In the genomic region with DNA sequence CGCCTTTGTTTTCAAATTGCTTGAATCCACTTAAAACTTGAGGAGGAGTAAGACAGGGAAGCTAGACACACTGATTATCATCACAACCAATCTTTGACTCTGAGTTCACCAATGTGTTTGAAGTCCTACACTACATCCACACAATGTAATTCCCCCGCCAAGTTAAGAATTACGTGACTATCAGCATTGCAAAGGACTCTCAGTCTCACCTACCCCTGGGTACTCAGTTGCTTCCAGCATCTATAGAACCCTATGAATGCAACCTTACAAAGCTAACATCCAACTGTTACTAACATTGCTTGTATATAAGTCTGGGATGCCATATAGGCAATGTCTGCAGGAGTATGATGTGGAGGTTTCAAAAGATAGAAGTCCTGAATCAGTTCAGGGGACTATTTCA, we compare ENCODE assay signal across 11 mouse cellular contexts.
"Had no signal": no experiment of that assay in that cellular context is flagged by ENCODE, and none has a peak within 500 bp of the region (broad histone marks: within the 10 kb centered on the region; RNA-seq: fewer than 3 reads in every experiment).

No protein-coding gene starts in this region.

- H3K4me1 ChIP-seq: heart, embryonic 15.5 days; hindbrain, embryonic 13.5 days; liver, embryonic 12.5 days had no signal

- H3K36me3 ChIP-seq: heart, embryonic 13.5 days; heart, embryonic 15.5 days; hindbrain, embryonic 13.5 days; hindbrain, embryonic 15.5 days; kidney, embryonic 15.5 days; limb, embryonic 13.5 days; limb, embryonic 15.5 days; liver, embryonic 12.5 days had no signal

- H3K27ac ChIP-seq: heart, embryonic 13.5 days; heart, embryonic 15.5 days; hindbrain, embryonic 13.5 days; hindbrain, embryonic 15.5 days; hindbrain, postnatal 0 days; kidney, embryonic 15.5 days; kidney, postnatal 0 days; limb, embryonic 13.5 days; limb, embryonic 15.5 days; liver, embryonic 12.5 days had no signal

- ATAC-seq: liver, embryonic 12.5 days had no signal

- H3K4me2 ChIP-seq: heart, embryonic 11.5 days; heart, embryonic 13.5 days; heart, embryonic 15.5 days; hindbrain, embryonic 13.5 days; hindbrain, embryonic 15.5 days; kidney, embryonic 15.5 days; limb, embryonic 13.5 days; liver, embryonic 12.5 days had no signal

- H3K9me3 ChIP-seq: heart, embryonic 15.5 days; hindbrain, embryonic 13.5 days; hindbrain, embryonic 15.5 days; kidney, embryonic 15.5 days; limb, embryonic 13.5 days; limb, embryonic 15.5 days; liver, embryonic 12.5 days had no signal

- H3K9ac ChIP-seq: heart, embryonic 13.5 days; heart, embryonic 15.5 days; hindbrain, embryonic 13.5 days; hindbrain, embryonic 15.5 days; kidney, embryonic 15.5 days; limb, embryonic 13.5 days; limb, embryonic 15.5 days; liver, embryonic 12.5 days had no signal

- H3K27me3 ChIP-seq: heart, embryonic 13.5 days; heart, embryonic 15.5 days; hindbrain, embryonic 13.5 days; hindbrain, embryonic 15.5 days; kidney, embryonic 15.5 days; limb, embryonic 13.5 days; limb, embryonic 15.5 days; liver, embryonic 12.5 days had no signal

- H3K4me3 ChIP-seq: heart, embryonic 13.5 days; heart, embryonic 15.5 days; hindbrain, embryonic 13.5 days; hindbrain, embryonic 15.5 days; kidney, embryonic 15.5 days; limb, embryonic 13.5 days; limb, embryonic 15.5 days; liver, embryonic 12.5 days had no signal
